Mouse (Mus musculus) intestine, postnatal 0 days (tissue): ENCODE measurements at regions not wholly inside any gene's neighbourhood (a gene's known extent, or its start where the extent isn't known, plus 50 kb on each side); places are given as distances from the start of the nearest gene placed in this dataset.

Experiments
- ATAC-seq: fragments of 200-750 bp; cut with Nextera tagmentation; 2 replicates; pipeline ENCODE4 v1.8.0; 2017; ENCODE audit warnings: mild to moderate bottlenecking, moderate TSS enrichment, moderate library complexity
- H3K27ac ChIP-seq: fragments of 300-500 bp; sonication (generic); 2 replicates; pipeline ENCODE4 v1.5.1; 2014; ENCODE audit warnings: mild to moderate bottlenecking, low read depth, low read length, moderate library complexity
- H3K27me3 ChIP-seq: fragments of 300-500 bp; sonication (generic); replicated peaks from 2 replicates; pipeline ENCODE4 v1.6.1; 2014; ENCODE audit warnings: low read length, mixed read lengths; ENCODE audit not compliant: control insufficient read depth, insufficient read depth
- H3K36me3 ChIP-seq: fragments of 300-500 bp; sonication (generic); 2 replicates; pipeline ENCODE4 v1.6.1; 2014; ENCODE audit warnings: mild to moderate bottlenecking, moderate library complexity; ENCODE audit not compliant: control insufficient read depth, insufficient read depth
- H3K4me1 ChIP-seq: fragments of 300-500 bp; sonication (generic); replicated peaks from 2 replicates; pipeline ENCODE4 v1.6.1; 2014; ENCODE audit warnings: antibody characterized with exemption, low read length, mixed read lengths; ENCODE audit not compliant: control insufficient read depth, insufficient read depth
- H3K4me2 ChIP-seq: fragments of 300-500 bp; sonication (generic); replicated peaks from 2 replicates; pipeline ENCODE4 v1.6.1; 2014; ENCODE audit warnings: low read depth, mild to moderate bottlenecking, moderate library complexity
- H3K4me3 ChIP-seq: fragments of 300-500 bp; sonication (generic); 2 replicates; pipeline ENCODE4 v1.5.1; 2014; ENCODE audit warnings: low read depth, low read length
- H3K9ac ChIP-seq: fragments of 300-500 bp; sonication (generic); 2 replicates; pipeline ENCODE4 v1.6.1; 2014; ENCODE audit warnings: mild to moderate bottlenecking, low read depth, low read length
- H3K9me3 ChIP-seq: fragments of 300-500 bp; sonication (generic); 2 replicates; pipeline ENCODE4 v1.6.1; 2016; ENCODE audit warnings: mixed run types; ENCODE audit not compliant: control insufficient read depth
- CTCF ChIP-seq: sonication (generic); IDR thresholded peaks from 2 replicates; pipeline ENCODE4 v1.5.1; 2016; ENCODE audit warnings: low read depth, mild to moderate bottlenecking, control low read depth, antibody characterized with exemption, moderate library complexity
- WGBS: fragments of 180-500 bp; shearing (Covaris S2); extraction: QIAGEN DNeasy Blood & Tissue Kit; methylation state at CpG from one replicate; pipeline ENCODE4 v1.1.7; 2014; 5-methylcytosine and 5-hydroxymethylcytosine counted together

GRCm38 (mm10) chr11:93696982-93697541 lies 188.5 kb downstream of the Utp18 start:
- Histone ChIP-seq H3K36me3 (no peaks in the 10 kb centered on the region), H3K27ac (no peak overlapping the region), H3K9me3 (no peaks in the 10 kb centered on the region), H3K4me1 (no peaks in the 10 kb centered on the region), H3K27me3 (no peaks in the 10 kb centered on the region), H3K4me2 (no peak overlapping the region), H3K9ac (no peak overlapping the region), H3K4me3 (no peak overlapping the region)
- TF ChIP-seq CTCF: no peak
- 80% methylated on average over 8 of the region's 8 CpGs for WGBS
- ATAC-seq: no peak

DNA sequence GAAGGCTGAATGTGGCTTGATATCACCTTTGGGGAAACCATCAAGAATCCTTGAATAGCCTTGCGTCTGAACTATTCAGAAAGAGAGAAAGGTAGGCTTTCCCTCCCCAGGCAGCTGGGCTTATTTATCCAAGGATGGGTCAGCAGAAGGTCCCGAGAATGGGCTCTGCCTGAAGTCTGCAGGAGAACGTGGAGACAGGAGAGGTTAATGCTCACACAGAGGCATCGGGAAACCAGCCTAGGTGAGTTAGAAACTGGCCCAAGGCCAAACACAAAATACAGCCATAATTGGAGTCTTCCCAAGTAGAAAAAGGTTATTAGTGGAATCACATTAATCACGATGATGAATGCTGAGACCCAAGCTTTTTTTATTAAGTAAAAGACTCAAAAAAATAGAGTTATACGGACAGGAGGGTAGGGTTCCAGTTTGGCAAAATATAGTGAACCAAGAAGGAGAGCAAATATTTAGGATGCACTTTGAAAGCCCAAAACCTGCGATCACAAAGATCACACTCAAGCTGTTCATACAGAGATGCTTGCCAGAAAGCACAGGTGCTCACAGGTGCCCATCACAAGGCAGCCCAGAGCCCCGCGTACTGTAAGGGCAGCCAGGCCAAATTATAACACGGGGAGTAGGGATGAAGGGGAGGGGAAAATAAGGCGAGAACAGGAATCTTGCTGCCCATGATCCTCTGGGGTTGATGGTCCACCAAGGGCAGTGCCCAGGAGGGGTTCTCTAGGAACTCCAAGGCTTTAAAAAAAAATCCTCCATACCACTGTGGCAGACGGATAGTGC lies 189.3 kb downstream of the Utp18 start:
- H3K27me3 ChIP-seq: no peaks in the 10 kb centered on the region
- ATAC-seq: no peak
- no peak overlapping the region for H3K9ac ChIP-seq
- no peaks in the 10 kb centered on the region for H3K9me3 ChIP-seq
- no peak overlapping the region for H3K4me3 ChIP-seq
- H3K4me2 ChIP-seq: no peak overlapping the region
- WGBS: 75% methylated on average over 12 of the region's 12 CpGs
- TF ChIP-seq CTCF: no peak
- H3K36me3 ChIP-seq: no peaks in the 10 kb centered on the region
- H3K27ac ChIP-seq: no peak overlapping the region
- H3K4me1 ChIP-seq: no peaks in the 10 kb centered on the region

DNA sequence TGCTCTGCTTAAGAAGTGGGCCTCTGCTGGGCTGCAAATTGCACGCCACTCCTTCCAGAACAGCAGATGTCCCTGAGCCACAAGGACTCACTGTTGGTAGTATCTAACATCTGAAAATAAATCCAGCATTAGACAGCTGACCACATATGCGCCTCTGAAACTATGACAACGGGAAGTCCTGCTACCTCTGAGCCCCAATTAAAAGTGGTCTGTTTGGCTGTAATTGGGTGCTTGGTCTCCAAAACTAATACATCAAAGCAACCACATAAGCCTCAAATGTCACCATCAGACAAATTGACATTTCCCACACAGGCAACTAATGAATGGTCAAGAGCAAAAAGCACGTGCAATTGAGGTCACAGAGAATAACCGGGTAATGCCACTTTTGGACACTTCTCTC lies 201.9 kb downstream of the Utp18 start:
- Histone ChIP-seq H3K4me3 (no peak overlapping the region), H3K36me3 (no peaks in the 10 kb centered on the region), H3K9me3 (no peaks in the 10 kb centered on the region), H3K4me1 (no peaks in the 10 kb centered on the region), H3K27ac (no peak overlapping the region), H3K9ac (no peak overlapping the region), H3K4me2 (no peak overlapping the region), H3K27me3 (no peaks in the 10 kb centered on the region)
- no peak for TF ChIP-seq CTCF
- ATAC-seq: no peak
- WGBS: 79% methylated on average over 5 of the region's 5 CpGs

DNA sequence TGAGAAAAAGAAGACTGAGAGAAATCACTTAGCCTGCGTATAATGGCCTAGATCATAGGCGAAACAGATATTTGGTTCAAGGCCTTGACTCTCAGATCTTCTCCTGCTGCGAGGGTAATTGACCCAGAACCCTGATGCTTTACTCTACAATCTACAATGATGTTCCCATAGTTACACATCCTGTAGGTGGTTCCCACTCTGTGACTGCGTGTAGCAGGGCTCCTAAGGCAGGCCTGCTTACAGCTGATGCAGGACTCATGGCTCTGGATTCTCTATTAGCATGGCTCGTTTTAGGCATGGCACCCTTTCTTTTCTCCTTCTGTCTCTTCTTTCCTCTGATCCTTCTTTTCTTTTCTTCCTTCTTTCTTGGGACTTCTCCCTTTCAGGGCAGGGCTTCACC lies 209.3 kb downstream of the Utp18 start:
- Histone ChIP-seq H3K9me3 (no peaks in the 10 kb centered on the region), H3K27ac (no peak overlapping the region), H3K27me3 (no peaks in the 10 kb centered on the region), H3K36me3 (no peaks in the 10 kb centered on the region), H3K4me3 (no peak overlapping the region), H3K4me2 (no peak overlapping the region), H3K4me1 (no peaks in the 10 kb centered on the region), H3K9ac (no peak overlapping the region)
- TF ChIP-seq CTCF: no peak
- no peak for ATAC-seq
- WGBS: 88% methylated on average over 5 of the region's 5 CpGs

- ATAC-seq: no peak
- no peak overlapping the region for H3K4me2 ChIP-seq
- 46% methylated on average over 3 of the region's 3 CpGs for WGBS
- no peak overlapping the region for H3K27ac ChIP-seq
- H3K27me3 ChIP-seq: no peaks in the 10 kb centered on the region
- H3K9me3 ChIP-seq: no peaks in the 10 kb centered on the region
- no peaks in the 10 kb centered on the region for H3K4me1 ChIP-seq
- no peak overlapping the region for H3K4me3 ChIP-seq
- H3K36me3 ChIP-seq: no peaks in the 10 kb centered on the region
- no peak for TF ChIP-seq CTCF
- H3K9ac ChIP-seq: no peak overlapping the region
Measured at GRCm38 (mm10) chr11:93672025-93672424, 213.5 kb downstream of the Utp18 start.

- no peak for ATAC-seq
- H3K4me3 ChIP-seq: no peak overlapping the region
- WGBS: 57% methylated on average over 2 of the region's 2 CpGs
- H3K9me3 ChIP-seq: no peaks in the 10 kb centered on the region
- no peak overlapping the region for H3K9ac ChIP-seq
- no peaks in the 10 kb centered on the region for H3K36me3 ChIP-seq
- H3K27me3 ChIP-seq: no peaks in the 10 kb centered on the region
- no peak overlapping the region for H3K27ac ChIP-seq
- H3K4me1 ChIP-seq: no peaks in the 10 kb centered on the region
- no peak overlapping the region for H3K4me2 ChIP-seq
- TF ChIP-seq CTCF: no peak
Measured at GRCm38 (mm10) chr11:93661657-93662056, 223.9 kb downstream of the Utp18 start.
